Mouse (Mus musculus): ENCODE results near the gene Srgap1. TPM values are rescaled to one million over a fixed set of nuclear protein-coding genes. Genes with fewer than 3 reads are reported as not detected.
A peak's percentile ranks its signal among the peaks of the same experiment; 100 is the strongest.

The Srgap1 gene
- polyA plus RNA-seq, 1 experiment from 2014 or later = 39.9 TPM

GRCm38 (mm10) chr10:121956505-121956904 lies 90.6 kb downstream of the Srgap1 start:
- Histone ChIP-seq H3K9me3 (no peaks in the 10 kb centered on the region), H3K4me2 (no peak overlapping the region), H3K9ac (no peak overlapping the region), H3K27me3 (no peaks in the 10 kb centered on the region), H3K4me1 (replicated peaks) (peaks cover 53% of the 10 kb centered on the region), H3K4me3 (no peak overlapping the region), H3K27ac (replicated peaks) (peak overlapping the region; percentile 76), H3K36me3 (no peaks in the 10 kb centered on the region)
- no peak for ATAC-seq (ENCODE audit: low read depth)
- WGBS = 52% methylated on average over 11 of the region's 11 CpGs

GRCm38 (mm10) chr10:121955730-121956129 lies 91.4 kb downstream of the Srgap1 start:
- H3K36me3 ChIP-seq = no peaks in the 10 kb centered on the region
- no peak overlapping the region for H3K4me3 ChIP-seq
- no peaks in the 10 kb centered on the region for H3K27me3 ChIP-seq
- no peak overlapping the region for H3K9ac ChIP-seq
- H3K27ac ChIP-seq (replicated peaks) = peak overlapping the region; percentile 76
- H3K4me2 ChIP-seq = 0 out of 2 replicates have a peak overlapping the region, but pooled peaks have one; percentile 6
- WGBS = 21% methylated on average over 4 of the region's 4 CpGs
- peak; percentile 69 for ATAC-seq (ENCODE audit: low read depth)
- peaks cover 45% of the 10 kb centered on the region for H3K4me1 ChIP-seq (replicated peaks)
- no peaks in the 10 kb centered on the region for H3K9me3 ChIP-seq

DNA sequence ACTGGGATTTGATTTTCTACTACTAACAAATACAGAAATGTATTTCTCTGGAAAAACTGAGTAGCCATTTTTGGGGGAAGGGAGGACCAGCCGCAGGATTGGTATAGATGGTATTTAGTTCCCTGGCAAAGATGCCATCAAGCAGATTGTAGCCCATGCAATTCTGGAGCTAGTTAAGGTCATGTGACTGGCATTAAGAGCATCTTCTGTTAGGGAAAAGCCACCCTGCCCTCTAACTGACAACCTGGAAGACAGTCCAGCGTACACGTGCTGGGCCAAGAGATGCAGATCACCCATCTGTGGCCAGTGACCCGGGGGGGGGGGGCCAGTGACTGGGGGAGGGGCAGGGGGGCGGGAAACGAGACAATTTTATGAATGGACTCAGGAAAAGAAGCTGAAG lies 92.2 kb downstream of the Srgap1 start:
- Histone ChIP-seq H3K9me3 (no peaks in the 10 kb centered on the region), H3K27ac (replicated peaks) (no peak overlapping the region), H3K27me3 (no peaks in the 10 kb centered on the region), H3K4me1 (replicated peaks) (peaks cover 45% of the 10 kb centered on the region), H3K36me3 (no peaks in the 10 kb centered on the region), H3K4me3 (no peak overlapping the region), H3K4me2 (no peak overlapping the region), H3K9ac (no peak overlapping the region)
- no peak for ATAC-seq (ENCODE audit: low read depth)
- 88% methylated on average over 6 of the region's 6 CpGs for WGBS

GRCm38 (mm10) chr10:121953041-121953440 lies 94.1 kb downstream of the Srgap1 start:
- 95% methylated on average over 5 of the region's 5 CpGs for WGBS
- no peak for ATAC-seq (ENCODE audit: low read depth)
- Histone ChIP-seq H3K27ac (replicated peaks) (no peak overlapping the region), H3K36me3 (no peaks in the 10 kb centered on the region), H3K9ac (no peak overlapping the region), H3K9me3 (no peaks in the 10 kb centered on the region), H3K4me1 (replicated peaks) (peaks cover 32% of the 10 kb centered on the region), H3K27me3 (no peaks in the 10 kb centered on the region), H3K4me2 (no peak overlapping the region), H3K4me3 (no peak overlapping the region)

DNA sequence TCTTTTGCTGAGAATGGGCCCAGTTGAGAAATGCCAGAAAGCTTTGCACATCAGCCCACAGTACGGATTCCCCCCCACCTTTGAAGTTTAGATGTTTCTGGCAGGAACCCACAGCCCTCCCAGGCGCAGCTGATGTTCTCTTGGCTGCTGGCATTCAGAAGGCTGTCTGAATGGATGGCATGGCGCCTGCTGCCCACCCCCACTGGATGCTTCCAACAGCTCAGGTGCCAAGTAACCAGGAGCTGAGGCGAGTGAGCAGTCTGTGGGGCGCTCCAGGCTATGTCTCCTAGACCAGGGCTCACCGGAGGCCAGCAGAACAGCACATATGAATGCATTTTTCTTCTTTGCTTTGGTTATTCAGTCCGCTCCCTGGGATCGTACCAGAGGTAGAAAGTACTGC lies 100.9 kb downstream of the Srgap1 start:
- Histone ChIP-seq H3K36me3 (no peaks in the 10 kb centered on the region), H3K4me3 (no peak overlapping the region), H3K4me2 (no peak overlapping the region), H3K27ac (replicated peaks) (no peak overlapping the region), H3K9me3 (0 out of 2 replicates have a peak, but pooled peaks cover 4% of the 10 kb centered on the region), H3K27me3 (no peaks in the 10 kb centered on the region), H3K4me1 (replicated peaks) (no peaks in the 10 kb centered on the region; the same call in 1 of the 2 replicates), H3K9ac (no peak overlapping the region)
- WGBS = 88% methylated on average over 8 of the region's 8 CpGs
- peak; percentile 69; the same call in 1 of the 2 replicates for ATAC-seq (ENCODE audit: low read depth)

DNA sequence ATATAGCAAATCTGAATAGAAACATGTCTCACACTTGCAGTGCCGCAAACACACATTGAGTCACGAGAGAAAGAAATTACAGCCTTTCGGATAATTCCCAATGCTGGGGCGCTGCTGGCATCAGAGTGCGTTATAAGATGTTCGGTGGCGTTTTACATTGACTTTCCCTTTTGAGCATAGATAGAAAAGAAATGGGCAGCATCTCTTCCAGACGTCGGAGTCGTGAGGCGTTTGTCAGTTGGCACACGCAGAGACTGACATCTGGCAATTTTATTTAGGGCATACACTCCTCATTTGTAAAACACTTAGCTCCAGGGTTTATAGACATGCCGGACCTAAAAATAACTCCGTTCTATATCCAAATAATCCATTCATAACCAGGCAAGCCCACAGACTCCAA lies 115.2 kb downstream of the Srgap1 start:
- no peaks in the 10 kb centered on the region for H3K27me3 ChIP-seq
- no peak overlapping the region for H3K9ac ChIP-seq
- H3K9me3 ChIP-seq = no peaks in the 10 kb centered on the region
- H3K36me3 ChIP-seq = no peaks in the 10 kb centered on the region
- H3K4me1 ChIP-seq (replicated peaks) = peaks cover 15% of the 10 kb centered on the region; the same call in 1 of the 2 replicates
- H3K4me2 ChIP-seq = no peak overlapping the region
- WGBS = 76% methylated on average over 14 of the region's 14 CpGs
- H3K27ac ChIP-seq (replicated peaks) = no peak overlapping the region; the same call in 1 of the 2 replicates
- no peak for ATAC-seq (ENCODE audit: low read depth)
- no peak overlapping the region for H3K4me3 ChIP-seq

GRCm38 (mm10) chr10:121926094-121926493 lies 121.0 kb downstream of the Srgap1 start:
- 0 out of 2 replicates have a peak overlapping the region, but pooled peaks have one; percentile 1 for H3K27ac ChIP-seq (replicated peaks)
- no peak overlapping the region for H3K4me2 ChIP-seq
- 55% methylated on average over 3 of the region's 3 CpGs for WGBS
- 0 out of 2 replicates have a peak, but pooled peaks cover 4% of the 10 kb centered on the region for H3K4me1 ChIP-seq (replicated peaks)
- no peaks in the 10 kb centered on the region for H3K27me3 ChIP-seq
- H3K9me3 ChIP-seq = no peaks in the 10 kb centered on the region
- peaks cover 33% of the 10 kb centered on the region for H3K36me3 ChIP-seq
- H3K9ac ChIP-seq = no peak overlapping the region
- H3K4me3 ChIP-seq = no peak overlapping the region
- ATAC-seq (ENCODE audit: low read depth) = no peak; the same call in 1 of the 2 replicates

GRCm38 (mm10) chr10:121919016-121919415 lies 128.1 kb downstream of the Srgap1 start:
- Histone ChIP-seq H3K27me3 (no peaks in the 10 kb centered on the region), H3K9ac (no peak overlapping the region), H3K9me3 (no peaks in the 10 kb centered on the region), H3K4me2 (no peak overlapping the region), H3K4me1 (replicated peaks) (peaks cover 10% of the 10 kb centered on the region), H3K36me3 (peaks cover 21% of the 10 kb centered on the region), H3K27ac (replicated peaks) (no peak overlapping the region; the same call in 1 of the 2 replicates), H3K4me3 (no peak overlapping the region)
- ATAC-seq (ENCODE audit: low read depth) = no peak
- 71% methylated on average over 8 of the region's 8 CpGs for WGBS

GRCm38 (mm10) chr10:121918579-121918978 lies 128.5 kb downstream of the Srgap1 start:
- no peaks in the 10 kb centered on the region for H3K9me3 ChIP-seq
- peaks cover 16% of the 10 kb centered on the region for H3K36me3 ChIP-seq
- 83% methylated on average over 3 of the region's 3 CpGs for whole genome bisulfite sequencing
- no peak overlapping the region for H3K9ac ChIP-seq
- no peak overlapping the region for H3K4me3 ChIP-seq
- H3K27ac ChIP-seq (replicated peaks) = no peak overlapping the region
- no peaks in the 10 kb centered on the region for H3K27me3 ChIP-seq
- ATAC-seq (ENCODE audit: low read depth) = no peak
- no peak overlapping the region for H3K4me2 ChIP-seq
- H3K4me1 ChIP-seq (replicated peaks) = peaks cover 10% of the 10 kb centered on the region

GRCm38 (mm10) chr10:121915530-121915929 lies 131.6 kb downstream of the Srgap1 start:
- Histone ChIP-seq H3K9ac (no peak overlapping the region), H3K9me3 (no peaks in the 10 kb centered on the region), H3K4me1 (replicated peaks) (peaks cover 10% of the 10 kb centered on the region), H3K27me3 (no peaks in the 10 kb centered on the region), H3K4me2 (no peak overlapping the region), H3K36me3 (0 out of 2 replicates have a peak, but pooled peaks cover under 1% of the 10 kb centered on the region), H3K4me3 (no peak overlapping the region), H3K27ac (replicated peaks) (peak overlapping the region; percentile 23; the same call in 1 of the 2 replicates)
- ATAC-seq (ENCODE audit: low read depth) = no peak
- 81% methylated on average over 12 of the region's 12 CpGs for WGBS

DNA sequence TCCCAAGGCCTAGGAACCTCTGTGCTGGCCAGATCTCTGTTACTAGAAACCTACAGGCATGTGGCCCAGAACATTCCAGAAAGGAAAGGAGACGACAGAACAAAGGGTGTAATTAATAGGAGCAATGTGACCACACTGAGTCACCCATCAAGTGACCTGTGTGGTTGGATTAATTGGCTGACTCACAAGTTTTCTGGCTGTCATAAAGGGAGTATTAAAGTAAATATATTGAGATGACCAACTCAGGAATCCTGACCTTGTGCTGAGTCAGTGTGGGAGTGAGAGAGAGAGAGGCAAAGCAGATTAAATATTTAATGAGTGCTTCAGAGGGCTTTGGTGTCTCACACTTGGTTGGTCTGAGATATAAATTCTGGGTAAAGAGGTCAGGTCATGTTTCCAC lies 143.0 kb downstream of the Srgap1 start:
- H3K36me3 ChIP-seq = peaks cover 5% of the 10 kb centered on the region; the same call in 1 of the 2 replicates
- no peaks in the 10 kb centered on the region for H3K27me3 ChIP-seq
- H3K4me1 ChIP-seq (replicated peaks) = no peaks in the 10 kb centered on the region
- H3K4me2 ChIP-seq = no peak overlapping the region
- H3K9ac ChIP-seq = no peak overlapping the region
- H3K9me3 ChIP-seq = no peaks in the 10 kb centered on the region
- 55% methylated on average over 1 of the region's 1 CpGs for WGBS
- no peak for ATAC-seq (ENCODE audit: low read depth)
- H3K4me3 ChIP-seq = no peak overlapping the region
- no peak overlapping the region for H3K27ac ChIP-seq (replicated peaks)

DNA sequence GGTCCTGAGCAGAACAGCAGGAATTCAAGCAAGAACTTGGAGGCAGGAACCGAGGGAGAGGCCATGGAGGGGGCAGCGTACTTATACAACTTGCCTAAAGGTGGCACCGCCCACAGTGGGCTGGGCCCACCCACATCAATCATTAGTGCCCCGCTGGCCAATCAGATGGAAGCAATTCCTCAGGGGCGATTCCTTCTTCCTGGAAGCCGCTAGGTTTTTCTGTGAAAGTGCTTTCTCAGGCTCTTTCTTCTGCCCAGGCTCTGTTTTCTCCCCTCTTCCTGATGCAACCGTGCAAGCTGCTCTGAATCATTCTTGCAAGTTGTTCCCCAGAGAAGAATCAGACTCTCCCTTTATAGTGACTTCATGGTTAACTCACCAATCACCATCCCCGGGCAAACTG lies 144.5 kb downstream of the Srgap1 start:
- H3K9ac ChIP-seq = no peak overlapping the region
- no peak for ATAC-seq (ENCODE audit: low read depth)
- H3K9me3 ChIP-seq = no peaks in the 10 kb centered on the region
- no peak overlapping the region for H3K4me3 ChIP-seq
- 78% methylated on average over 8 of the region's 8 CpGs for WGBS
- no peak overlapping the region for H3K27ac ChIP-seq (replicated peaks)
- peaks cover 5% of the 10 kb centered on the region; the same call in 1 of the 2 replicates for H3K36me3 ChIP-seq
- H3K4me2 ChIP-seq = no peak overlapping the region
- H3K27me3 ChIP-seq = no peaks in the 10 kb centered on the region
- 0 out of 2 replicates have a peak, but pooled peaks cover 6% of the 10 kb centered on the region for H3K4me1 ChIP-seq (replicated peaks)

- Histone ChIP-seq H3K36me3 (peaks cover 8% of the 10 kb centered on the region; the same call in 1 of the 2 replicates), H3K4me2 (no peak overlapping the region), H3K4me3 (no peak overlapping the region), H3K27me3 (no peaks in the 10 kb centered on the region), H3K9me3 (no peaks in the 10 kb centered on the region), H3K4me1 (replicated peaks) (0 out of 2 replicates have a peak, but pooled peaks cover 6% of the 10 kb centered on the region), H3K9ac (no peak overlapping the region), H3K27ac (replicated peaks) (no peak overlapping the region)
- 90% methylated on average over 6 of the region's 6 CpGs for WGBS
- ATAC-seq (ENCODE audit: low read depth) = no peak
Measured at GRCm38 (mm10) chr10:121900772-121901171, 146.3 kb downstream of the Srgap1 start.
